Mouse (Mus musculus) cerebellum, postnatal 4 days (tissue): ENCODE measurements around the gene Pld2.
A peak's percentile ranks its signal among the peaks of the same experiment; 100 is the strongest.
"Not testable (repeated sequence)": the region's sequence is repeated elsewhere in the genome, so short reads cannot be mapped to it uniquely, and the experiment has no call there.

Source experiments
- DNase-seq, 2 experiments: peaks; one replicate each; pipeline ENCODE4 v3.0.0; 2022; ENCODE audit warnings: low spot score in 2 of 2, mixed read lengths in 1 of 2

The Pld2 gene

DNA sequence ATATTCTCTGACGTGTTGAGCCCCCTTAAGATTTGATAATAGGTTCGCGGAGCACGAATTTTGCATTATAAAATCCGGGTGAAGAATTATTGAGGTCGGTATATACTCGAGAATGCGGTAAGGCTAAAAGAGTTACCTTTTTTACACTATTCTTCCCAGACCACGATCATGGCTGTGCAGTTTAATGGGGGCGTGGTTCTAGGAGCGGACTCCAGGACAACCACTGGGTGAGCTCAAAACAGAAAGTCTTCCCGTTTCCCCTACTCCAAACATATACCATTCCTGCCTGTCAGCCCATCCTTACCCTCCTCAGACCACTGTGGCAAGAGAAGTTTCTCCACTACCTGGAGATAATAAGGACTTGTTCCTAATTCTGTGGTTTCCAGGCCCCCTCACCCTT, 14.1 kb upstream of the Pld2 start:
- DNase-seq = no peak

- no peak for DNase-seq
Measured at GRCm38 (mm10) chr11:70526211-70526610, 13.7 kb upstream of the Pld2 start.

GRCm38 (mm10) chr11:70528610-70529009, 11.3 kb upstream of the Pld2 start:
- DNase-seq = no peak

DNA sequence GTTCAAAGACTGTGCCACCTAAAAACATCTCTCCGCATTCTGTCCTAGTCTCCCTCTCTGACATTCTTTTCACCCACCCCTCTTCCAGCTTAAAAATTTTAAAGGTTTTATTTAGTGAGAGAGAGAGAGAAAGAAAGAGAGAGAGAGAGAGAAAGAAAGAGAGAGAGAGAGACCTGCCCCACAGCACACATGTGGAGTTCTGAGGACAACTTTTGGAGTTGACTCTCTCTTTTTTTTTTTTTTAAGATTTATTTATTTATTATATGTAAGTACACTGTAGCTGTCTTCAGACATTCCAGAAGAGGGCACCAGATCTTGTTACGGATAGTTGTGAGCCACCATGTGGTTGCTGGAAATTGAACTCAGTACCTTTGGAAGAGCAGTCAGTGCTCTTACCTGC, 8.8 kb upstream of the Pld2 start:
- DNase-seq = not testable (repeated sequence)

- DNase-seq = no peak
Measured at GRCm38 (mm10) chr11:70532839-70533238, 7.0 kb upstream of the Pld2 start, which contains the start of gene Gm40193. Gene Gm40193 (minus strand): TSS chr11:70532939.

- no peak for DNase-seq
Measured at GRCm38 (mm10) chr11:70539423-70539822, 441 bp upstream of the Pld2 start.

- DNase-seq = no peak
Measured at GRCm38 (mm10) chr11:70540928-70541327, 1.1 kb downstream of the Pld2 start.

GRCm38 (mm10) chr11:70541415-70541814, 1.6 kb downstream of the Pld2 start:
- DNase-seq = peak in 1 of 2 experiments; percentile 18

DNA sequence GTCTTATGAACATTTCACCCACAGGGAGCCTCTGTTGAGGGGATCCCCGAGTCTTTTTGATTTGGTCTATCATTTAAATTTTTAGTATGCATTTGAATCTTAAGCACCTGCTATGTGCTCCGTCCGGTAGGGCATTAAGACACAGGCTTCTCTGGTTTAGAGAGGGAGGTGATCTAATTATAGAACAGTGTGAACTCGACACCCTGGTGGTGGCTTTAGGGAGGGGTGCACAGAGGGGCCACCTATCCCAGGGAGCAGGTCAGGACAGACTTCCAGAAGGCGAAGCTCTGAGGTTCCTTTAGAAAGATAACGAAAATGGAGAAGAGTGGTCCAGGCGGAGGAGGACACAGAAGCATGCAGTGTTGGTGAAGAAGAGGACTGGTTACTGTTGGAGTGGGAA, 4.6 kb downstream of the Pld2 start:
- DNase-seq = no peak

DNA sequence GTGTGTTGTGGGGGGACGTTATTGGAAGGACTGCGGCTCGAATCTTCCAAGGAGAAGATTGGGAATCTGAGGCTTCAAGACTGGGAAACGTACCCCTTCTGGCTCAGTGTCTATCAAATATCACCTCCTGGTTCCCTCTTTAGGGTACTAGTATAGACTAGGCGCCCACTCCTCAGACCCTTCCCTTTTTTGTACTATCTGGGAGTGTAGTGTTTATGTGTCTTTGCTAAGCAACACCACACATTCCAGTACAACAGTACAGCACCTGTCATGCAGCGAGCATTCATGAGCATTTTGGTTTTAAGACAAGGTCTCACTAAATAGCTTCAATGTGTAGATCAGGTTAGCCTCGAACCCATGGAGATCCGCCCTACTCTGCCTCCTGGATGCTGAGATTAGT, 11.7 kb downstream of the Pld2 start:
- DNase-seq = no peak

DNA sequence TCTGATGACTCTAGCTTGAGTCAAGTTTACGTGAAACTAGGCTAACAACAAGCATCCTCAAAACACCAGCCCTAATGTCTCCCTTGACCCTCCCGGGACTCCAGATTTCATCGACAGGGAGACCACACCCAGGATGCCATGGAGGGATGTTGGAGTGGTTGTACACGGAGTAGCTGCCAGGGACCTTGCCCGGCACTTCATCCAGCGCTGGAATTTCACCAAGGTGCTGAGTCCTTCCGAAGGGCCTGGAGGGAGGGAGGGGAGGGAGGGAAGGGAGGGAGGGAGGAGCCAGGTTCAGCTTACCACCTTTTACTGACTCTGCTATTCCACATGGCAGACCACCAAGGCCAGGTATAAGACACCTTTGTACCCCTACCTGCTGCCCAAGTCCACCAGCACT, 14.1 kb downstream of the Pld2 start:
- no peak for DNase-seq

- DNase-seq = no peak
Measured at GRCm38 (mm10) chr11:70557545-70557944, 17.7 kb downstream of the Pld2 start.

GRCm38 (mm10) chr11:70561937-70562286, 22.0 kb downstream of the Pld2 start:
- DNase-seq = no peak

- DNase-seq = peak; percentile 66 to 88
Measured at GRCm38 (mm10) chr11:70562287-70562994, 22.6 kb downstream of the Pld2 start, which contains the start of gene Mink1. Gene Mink1 (plus strand): TSS chr11:70562881.

DNA sequence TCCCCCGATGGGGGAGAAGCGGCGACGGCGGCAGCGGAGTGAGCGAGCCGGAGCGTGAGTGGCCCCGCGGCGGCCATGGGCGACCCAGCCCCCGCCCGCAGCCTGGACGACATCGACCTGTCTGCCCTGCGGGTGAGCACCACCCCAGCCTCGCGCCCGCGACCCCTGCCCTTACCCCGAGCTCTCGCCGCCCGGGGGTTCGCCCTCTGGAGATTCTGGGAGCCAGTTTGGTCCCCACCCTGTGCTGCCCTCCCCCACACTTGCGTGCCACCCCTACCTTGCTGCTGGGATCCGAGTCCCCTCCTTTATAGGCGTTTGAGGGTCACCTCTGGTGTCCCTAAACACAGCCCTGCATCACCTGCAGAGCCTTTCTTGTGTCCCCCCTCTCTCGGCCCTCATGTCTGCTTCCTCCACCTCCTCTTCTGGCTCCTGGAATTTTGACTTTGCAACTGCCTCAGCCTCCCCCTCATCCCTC, 23.2 kb downstream of the Pld2 start:
- DNase-seq = no peak

- no peak for DNase-seq
Measured at GRCm38 (mm10) chr11:70563470-70564275, 23.8 kb downstream of the Pld2 start.

DNA sequence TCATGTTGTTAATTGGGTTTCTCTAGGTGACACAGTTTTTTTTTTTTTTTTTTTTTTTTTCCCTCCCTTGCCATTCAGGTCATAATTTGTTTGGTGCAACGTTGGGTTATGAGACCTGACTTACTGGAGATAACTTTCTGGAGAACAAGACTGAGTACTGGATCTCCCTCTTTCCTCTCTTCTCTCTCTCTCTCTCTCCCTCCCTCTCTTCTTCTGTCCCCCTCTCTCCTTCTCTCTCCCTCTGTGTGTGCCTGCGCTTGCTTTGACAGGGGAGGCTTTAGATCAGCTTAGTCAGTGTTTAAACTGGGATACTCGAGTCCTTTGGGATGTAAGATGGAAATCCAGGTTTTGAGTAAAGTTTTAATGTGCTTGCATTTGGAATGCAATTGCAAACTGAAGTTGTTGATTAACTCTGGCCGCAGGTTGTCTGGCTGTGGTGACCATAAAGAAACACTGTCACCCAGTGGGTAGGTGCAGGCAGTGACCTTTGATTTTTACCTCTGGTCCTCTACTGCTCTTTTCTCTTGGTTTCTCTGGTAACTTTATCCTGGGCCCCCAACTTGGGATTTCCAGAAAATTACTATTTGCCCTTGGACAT, 24.5 kb downstream of the Pld2 start:
- DNase-seq = no peak

DNA sequence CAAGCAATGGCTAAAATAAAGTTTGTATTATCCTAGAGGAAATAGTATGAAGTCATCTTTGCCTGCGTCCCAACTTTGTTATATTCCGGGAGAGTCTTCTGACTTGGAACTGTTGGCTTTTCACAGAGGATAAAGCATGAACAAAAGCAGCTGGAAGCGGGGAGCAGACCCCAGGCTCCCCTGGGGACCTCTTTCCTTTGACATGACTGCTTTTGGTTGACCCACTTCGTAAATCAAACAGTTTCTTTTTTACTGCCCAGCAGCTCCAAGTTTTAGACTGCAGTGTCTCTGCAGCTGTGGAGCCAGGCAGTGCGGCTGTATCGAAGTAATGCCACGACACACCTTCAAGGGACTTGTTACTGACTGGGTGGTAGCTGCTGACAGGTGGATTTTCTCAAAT, 26.7 kb downstream of the Pld2 start:
- DNase-seq = no peak

DNA sequence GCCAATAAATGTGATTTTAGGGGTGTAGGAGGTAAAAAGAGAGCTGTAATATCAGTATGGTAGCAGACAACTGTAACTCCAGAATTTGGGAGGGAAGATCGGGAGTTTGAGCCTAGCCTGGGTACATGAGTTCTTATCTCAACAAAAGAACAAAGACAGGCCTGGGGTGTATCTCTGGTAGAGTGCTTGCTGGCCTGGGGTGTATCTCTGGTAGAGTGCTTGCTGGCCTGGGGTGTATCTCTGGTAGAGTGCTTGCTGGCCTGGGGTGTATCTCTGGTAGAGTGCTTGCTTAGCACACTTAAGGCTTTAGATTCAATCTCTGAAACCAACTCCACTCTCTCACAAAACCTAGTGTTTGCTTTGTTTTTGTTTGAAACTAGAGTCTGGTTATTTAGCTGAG, 30.8 kb downstream of the Pld2 start:
- not testable (repeated sequence) for DNase-seq

DNA sequence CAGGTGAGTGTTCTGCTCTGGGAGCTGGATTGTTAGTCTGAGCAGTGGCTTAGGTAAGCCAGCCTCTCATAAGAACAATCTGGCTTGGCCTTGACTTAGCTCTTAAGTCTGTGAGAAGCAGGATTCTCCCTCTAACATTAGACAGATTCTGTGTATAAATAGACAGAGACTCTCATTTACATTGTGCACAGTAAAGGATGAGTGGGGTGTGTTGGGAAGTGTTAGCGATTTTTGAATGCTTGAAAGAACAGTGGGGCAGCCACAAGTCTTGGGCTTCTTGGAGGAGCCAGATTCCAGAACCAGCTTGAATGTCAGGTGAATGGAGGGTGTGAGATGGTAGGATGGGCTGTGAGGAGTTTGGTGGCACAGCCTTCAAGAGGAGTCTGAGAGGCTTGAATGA, 31.8 kb downstream of the Pld2 start:
- no peak for DNase-seq

- no peak for DNase-seq
Measured at GRCm38 (mm10) chr11:70572348-70572902, 32.6 kb downstream of the Pld2 start.

GRCm38 (mm10) chr11:70573872-70574271, 34.0 kb downstream of the Pld2 start:
- no peak for DNase-seq
